Mouse (Mus musculus) retina, postnatal 1 day (tissue): ENCODE measurements around the gene Rnf41.

Experiments used
- DNase-seq: peaks from one replicate; pipeline ENCODE4 v3.0.0-alpha.2; 2012

The Rnf41 gene

GRCm38 (mm10) chr10:128434681-128435080, 23.2 kb downstream of the Rnf41 start:
- no peak for DNase-seq

DNA sequence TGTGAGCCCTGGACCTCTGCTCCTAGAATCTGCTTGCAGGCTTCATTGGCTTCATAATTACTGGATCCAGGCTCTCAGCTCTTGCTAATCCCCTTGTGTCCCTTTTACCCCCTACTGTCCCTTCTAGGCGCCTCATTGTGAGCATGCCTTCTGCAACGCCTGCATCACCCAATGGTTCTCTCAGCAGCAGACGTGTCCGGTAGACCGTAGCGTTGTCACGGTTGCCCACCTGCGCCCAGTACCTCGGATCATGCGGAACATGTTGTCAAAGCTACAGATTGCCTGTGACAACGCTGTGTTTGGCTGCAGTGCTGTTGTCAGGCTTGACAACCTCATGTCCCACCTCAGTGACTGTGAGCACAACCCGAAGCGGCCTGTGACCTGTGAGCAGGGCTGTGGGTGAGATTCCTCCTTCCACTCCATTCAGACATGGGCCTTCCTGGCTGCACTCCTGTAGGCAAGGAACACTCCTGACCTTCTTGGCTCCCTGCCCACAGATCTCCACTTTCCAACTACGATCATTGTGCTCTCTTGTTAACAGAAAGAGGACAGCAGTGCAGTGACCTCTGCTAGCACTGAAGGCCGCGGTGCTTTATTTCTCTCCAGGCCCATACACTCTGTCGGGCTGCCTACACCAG, 23.8 kb downstream of the Rnf41 start:
- DNase-seq: peak; percentile 76

- no peak for DNase-seq
Observed at GRCm38 (mm10) chr10:128435873-128436272, 24.4 kb downstream of the Rnf41 start.

GRCm38 (mm10) chr10:128436376-128436775, 24.9 kb downstream of the Rnf41 start:
- no peak for DNase-seq

GRCm38 (mm10) chr10:128438675-128439279, 27.3 kb downstream of the Rnf41 start:
- no peak for DNase-seq

DNA sequence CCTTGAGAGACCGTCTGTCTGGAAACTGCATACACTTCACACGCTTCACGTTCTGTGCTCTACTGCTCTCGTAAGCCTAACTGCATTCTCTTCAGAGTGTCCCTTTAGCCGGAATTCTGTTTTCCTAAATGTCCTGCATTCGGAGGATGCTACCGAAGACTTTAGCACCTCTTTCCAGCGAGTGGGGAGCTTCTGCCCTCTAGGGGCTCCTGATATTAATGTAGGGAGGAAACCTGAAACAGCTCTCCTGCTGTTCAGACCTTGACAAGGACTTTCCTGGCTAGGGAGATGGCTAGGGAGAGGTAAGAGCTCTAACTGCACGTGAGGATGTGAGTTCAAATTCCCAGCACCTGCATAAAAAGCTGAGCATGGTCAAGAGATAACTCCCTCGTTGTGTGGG, 28.9 kb downstream of the Rnf41 start:
- DNase-seq: peak; percentile 59

- DNase-seq: no peak
Observed at GRCm38 (mm10) chr10:128441324-128442119, 30.1 kb downstream of the Rnf41 start.

DNA sequence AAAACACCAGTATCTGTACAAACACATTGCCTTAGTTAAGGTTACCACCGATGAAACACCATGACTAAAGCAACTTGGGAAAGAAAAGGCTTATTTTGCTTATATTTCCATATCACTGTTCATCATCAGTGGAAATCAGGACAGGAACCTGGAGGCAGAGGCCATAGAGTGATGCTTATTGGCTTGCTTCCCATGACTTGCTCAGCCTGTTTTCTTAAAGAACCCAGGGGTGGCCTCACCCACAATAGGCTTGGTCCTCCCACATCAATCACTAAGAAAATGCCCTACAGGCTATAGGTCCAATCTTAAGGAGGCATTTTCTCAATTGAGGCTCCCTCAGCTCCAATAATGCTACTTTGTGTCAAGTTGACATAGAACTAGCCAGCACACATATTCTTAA, 31.3 kb downstream of the Rnf41 start:
- DNase-seq: no peak

- no peak for DNase-seq
Observed at GRCm38 (mm10) chr10:128444354-128444753, 32.9 kb downstream of the Rnf41 start.

- no peak for DNase-seq
Observed at GRCm38 (mm10) chr10:128445407-128445806, 34.0 kb downstream of the Rnf41 start.

DNA sequence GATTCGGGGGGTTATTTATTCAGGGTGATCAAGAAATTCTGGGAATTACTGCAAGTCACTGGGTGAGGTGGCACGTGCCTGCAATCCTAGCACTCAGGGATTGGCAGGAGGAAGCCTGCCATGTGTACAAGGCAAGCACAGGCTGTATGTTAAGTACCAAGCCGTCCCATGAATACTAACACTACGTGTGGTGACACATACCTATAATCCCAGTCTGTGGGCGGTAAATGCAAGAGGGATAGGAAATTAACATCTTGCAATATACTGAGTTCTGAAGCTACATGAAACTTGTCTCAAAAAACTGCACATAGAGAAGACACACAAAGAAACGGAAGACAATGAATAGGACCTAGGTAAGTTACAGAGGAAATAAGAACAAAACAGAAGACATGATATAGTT, 39.6 kb downstream of the Rnf41 start:
- no peak for DNase-seq

DNA sequence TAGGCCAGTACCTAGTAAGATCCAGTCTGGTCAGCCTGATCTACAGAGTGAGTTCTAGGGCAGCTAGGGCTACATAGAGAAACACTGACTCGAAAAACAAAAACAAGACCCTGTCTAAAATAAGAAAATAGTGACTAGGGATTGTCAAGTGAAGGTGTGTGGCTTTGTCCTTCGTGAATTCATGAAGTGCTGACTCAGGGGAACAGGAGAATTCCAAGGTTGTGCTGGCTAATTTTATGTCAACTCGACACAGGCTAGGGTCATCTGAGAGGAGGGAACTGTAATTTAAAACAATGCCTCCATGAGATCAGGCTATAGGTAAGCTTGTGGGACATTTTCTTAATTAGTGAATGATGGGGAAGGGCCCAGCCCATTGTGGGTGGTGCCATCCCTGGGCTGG, 43.0 kb downstream of the Rnf41 start:
- DNase-seq: no peak

- DNase-seq: peak; percentile 93
Observed at GRCm38 (mm10) chr10:128455280-128455679, 43.8 kb downstream of the Rnf41 start.

DNA sequence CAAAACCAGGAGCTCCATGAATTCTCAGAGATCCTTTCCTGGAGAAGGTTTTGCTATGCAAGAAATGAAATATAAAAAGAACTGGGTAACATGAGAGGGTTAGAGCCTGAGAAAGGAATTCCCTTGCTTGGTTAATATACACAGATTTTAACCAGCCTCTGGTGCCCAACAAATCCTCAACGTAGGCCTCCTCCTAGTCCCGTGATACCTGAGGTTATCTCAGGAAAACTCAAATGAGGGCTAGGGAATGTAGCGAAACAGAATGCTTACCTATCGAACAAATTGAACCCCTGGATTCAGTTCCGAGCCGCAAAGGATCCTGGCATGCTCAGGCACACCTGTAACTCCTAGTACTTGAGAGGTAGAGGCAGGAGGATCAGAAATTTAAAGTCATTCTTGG, 46.2 kb downstream of the Rnf41 start:
- DNase-seq: no peak

- DNase-seq: peak; percentile 91
Observed at GRCm38 (mm10) chr10:128458348-128458718, 46.9 kb downstream of the Rnf41 start.

DNA sequence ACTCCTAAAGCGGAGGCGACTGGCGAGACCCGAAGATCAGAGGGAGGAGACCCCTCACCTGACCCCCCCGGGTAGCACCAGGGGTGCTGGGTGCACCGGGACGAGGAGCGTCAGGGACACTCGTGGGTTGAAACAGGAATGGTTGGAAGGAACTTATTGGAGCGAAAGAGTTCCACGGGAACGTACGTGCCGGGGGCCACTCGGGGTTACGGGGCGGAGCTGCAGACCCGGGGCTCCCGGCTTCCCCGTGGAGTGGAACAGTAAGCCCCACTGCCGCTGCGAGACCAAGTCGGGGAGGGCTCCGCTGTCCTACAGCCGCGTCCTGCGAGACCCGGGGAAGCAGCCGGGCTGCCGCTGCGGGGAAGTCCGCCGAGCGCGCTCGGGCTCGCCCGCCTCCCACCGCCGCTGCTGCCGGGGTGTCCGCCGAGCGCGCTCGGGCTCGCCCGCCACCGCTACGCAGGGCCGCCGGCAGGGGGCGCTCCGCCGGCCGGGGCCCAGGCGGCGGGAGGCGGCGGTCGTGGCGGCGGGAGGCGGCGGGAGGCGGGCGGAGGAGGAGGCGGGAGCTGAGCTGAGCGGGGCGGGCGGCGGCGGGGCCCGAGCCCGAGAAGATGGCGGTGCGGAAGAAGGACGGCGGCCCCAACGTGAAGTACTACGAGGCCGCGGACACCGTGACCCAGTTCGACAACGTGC, 47.4 kb downstream of the Rnf41 start, which contains the start of gene Smarcc2:
Gene Smarcc2, plus strand, starts transcription at position 530 of the 690 bp plus-strand sequence.
- DNase-seq: peak; percentile 88

DNA sequence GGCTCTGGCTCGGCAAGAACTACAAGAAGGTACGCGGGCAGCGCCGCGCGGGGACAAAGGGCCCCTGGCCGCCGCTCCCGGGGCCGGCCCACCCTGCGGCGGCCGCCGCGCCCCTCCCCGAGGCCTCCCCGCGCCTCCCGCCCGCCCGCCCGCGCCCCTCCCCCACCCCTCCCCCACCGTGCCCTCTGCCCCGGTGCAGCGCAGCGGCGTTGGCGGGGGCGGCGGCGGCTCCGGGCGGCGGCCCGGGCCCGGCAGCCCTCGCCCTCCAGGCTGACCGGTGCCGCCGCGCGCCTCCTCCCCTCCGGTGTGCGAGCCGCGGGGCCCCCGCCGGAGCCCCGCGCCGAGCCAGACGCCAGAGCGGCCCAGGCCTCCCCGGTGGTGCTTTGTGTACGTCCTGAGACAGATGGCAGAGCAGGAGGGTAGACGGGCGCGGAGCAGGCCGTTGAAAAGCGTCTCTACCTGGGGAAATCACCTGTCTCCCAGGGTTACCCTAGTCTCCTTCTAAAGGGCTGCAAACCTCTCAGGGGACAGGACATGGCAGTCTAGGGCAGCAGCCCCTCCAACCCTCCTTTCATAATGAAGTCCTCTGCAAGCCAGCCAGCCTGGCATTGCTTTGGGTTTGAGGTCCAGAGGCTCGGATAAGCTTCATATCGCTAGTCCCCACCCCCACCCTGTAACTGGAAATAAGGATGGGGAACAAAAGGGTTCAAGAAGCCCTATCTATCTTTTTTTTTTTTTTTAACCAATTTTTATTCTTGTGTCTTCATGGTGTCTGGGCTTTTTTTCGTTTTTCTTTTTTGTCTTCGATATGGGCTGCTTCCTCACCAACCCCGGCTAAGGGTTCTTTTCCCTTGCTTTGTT, 48.2 kb downstream of the Rnf41 start:
- DNase-seq: peak; percentile 60

DNA sequence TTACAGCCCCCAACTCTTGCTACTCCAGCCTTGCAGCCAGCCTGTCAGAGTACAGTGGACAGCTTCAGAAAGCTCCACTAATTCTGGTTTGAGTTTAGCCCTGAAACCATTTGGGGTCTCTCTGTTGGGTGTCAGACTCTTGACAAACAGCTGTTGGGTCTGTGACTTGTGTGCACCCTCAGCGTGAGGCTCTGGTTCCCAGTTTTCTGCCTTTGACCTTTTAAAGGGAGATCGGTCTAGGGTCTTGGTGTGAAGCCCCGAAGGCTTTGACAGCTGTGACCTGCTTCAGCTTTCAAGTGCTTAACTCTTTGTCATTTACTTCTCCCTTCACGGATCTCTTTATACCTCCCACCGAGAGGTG, 48.8 kb downstream of the Rnf41 start:
- peak; percentile 37 for DNase-seq

GRCm38 (mm10) chr10:128474366-128474765, 62.9 kb downstream of the Rnf41 start:
- no peak for DNase-seq

DNA sequence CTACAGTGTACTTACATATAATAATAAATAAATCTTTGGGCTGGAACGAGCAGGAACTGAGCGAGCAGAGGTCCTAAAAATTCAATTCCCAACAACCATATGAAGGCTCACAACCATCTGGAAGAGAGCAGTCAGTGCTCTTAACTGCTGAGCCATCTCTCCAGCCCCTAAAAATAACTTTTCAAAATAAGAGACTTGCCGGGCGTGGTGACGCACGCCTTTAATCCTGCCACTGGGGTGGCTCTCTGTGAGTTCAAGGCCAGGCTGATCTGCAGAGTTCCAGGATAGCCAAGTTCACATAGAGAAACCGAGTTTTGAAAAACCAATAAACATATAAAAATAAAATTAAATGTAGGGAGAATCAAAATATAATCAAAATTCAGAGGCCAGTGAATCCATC, 74.9 kb downstream of the Rnf41 start:
- DNase-seq: no peak

DNA sequence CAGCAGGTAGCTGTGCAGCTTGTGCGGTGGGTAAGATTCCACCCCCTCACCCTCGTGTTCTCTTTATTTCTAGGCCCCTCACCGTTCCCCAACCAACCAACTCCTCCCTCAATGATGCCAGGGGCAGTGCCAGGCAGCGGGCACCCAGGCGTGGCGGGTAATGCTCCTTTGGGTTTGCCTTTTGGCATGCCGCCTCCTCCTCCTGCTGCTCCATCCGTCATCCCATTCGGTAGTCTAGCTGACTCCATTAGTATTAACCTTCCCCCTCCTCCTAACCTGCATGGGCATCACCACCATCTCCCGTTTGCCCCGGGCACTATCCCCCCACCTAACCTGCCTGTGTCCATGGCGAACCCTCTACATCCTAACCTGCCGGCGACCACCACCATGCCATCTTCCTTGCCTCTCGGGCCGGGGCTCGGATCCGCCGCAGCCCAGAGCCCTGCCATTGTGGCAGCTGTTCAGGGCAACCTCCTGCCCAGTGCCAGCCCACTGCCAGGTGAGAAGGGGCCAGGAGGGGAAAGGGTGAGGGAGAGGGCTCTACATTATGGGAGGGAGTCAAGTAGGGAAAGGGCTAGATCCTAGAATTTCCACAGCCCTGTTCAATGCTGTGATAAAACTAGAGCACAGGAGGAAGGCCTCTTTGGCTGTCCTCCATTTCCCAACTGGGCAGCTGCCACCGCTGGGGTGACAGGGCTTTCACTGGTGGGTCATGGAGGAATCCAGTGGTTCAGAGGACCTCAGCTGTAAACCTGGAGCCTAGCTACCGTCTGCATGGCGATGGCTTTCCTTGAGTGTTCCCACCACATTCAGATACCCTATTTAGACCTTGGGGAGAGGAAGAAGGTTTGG, 76.6 kb downstream of the Rnf41 start:
- DNase-seq: no peak

DNA sequence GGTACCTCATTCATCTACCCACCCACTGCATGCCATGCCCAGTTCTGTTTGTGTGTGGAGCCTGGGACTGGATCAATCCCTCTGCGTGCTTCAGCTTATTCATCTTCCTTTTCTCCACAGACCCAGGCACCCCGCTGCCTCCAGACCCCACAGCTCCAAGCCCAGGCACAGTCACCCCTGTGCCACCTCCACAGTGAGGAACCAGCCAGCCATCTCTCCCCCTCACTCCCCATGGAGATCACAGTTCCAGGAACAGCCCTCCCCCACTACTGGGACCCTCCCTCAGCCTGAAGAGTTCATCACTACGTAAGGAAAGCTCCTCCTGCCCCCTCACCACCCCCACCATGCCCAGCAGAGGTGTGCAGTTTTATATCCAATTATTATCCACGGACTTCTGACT, 77.3 kb downstream of the Rnf41 start:
- no peak for DNase-seq
